Mouse (Mus musculus): ENCODE data around the gene Pten. TPM values are rescaled to one million over a fixed set of nuclear protein-coding genes. Genes with fewer than 3 reads are reported as not detected.

The Pten gene
- total and polyA plus RNA-seq, 3 experiments: 31.4 to 134 (median 105) TPM

DNA sequence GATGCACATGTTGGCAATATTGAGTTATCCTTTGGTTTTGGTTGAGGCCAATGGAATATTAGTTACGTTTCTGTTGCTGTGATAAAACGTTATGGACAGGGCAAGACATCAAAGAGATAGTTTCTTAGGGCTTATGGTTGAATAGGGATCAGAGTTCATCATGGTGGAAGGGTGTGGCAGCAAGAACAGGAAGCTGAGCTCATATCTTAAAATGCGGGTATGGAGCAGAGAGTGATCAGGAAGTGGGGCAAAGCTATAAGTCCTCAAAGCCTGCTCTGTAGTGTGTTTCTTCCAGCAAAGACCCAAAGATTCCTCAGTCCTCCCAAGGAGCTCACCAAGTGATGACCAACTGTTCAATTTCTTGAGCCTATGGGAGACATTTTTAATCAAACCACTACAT is 90.7 kb downstream of the Pten start:
- Histone ChIP-seq H3K9me3 (replicated peaks) (no peaks in the 10 kb centered on the region), H3K4me1 (ENCODE audit: insufficient read depth, low read depth, low read length) (peaks cover 16% of the 10 kb centered on the region), H3K27me3 (ENCODE audit: insufficient read depth, low read length) (peaks cover 7% of the 10 kb centered on the region; the same call in 1 of the 2 replicates), H3K4me3 (ENCODE audit: low read depth, low read length) (no peak overlapping the region), H3K36me3 (replicated peaks) (no peaks in the 10 kb centered on the region)
- no peak for TF ChIP-seq CTCF (IDR thresholded peaks at IDR 0.05; ENCODE audit: low read depth, low read length)
- no peak for TF ChIP-seq TAL1 (conservative IDR thresholded peaks at IDR 0.05; ENCODE audit: low read depth, low read length)
- TF ChIP-seq GATA2 (IDR thresholded peaks at IDR 0.05; ENCODE audit: borderline replicate concordance, low read depth, low read length): no peak
- no peak for TF ChIP-seq POLR2AphosphoS5 (IDR thresholded peaks at IDR 0.05; ENCODE audit: insufficient replicate concordance, low read depth, low read length)
- TF ChIP-seq GATA1 (IDR thresholded peaks at IDR 0.05; ENCODE audit: borderline replicate concordance, low read length): no peak
- DNase-seq (ENCODE audit: low spot score) (no peak), ATAC-seq (ENCODE audit: extremely low read depth, insufficient number of reproducible peaks, low FRiP score, poor library complexity, severe bottlenecking) (no peak)

DNA sequence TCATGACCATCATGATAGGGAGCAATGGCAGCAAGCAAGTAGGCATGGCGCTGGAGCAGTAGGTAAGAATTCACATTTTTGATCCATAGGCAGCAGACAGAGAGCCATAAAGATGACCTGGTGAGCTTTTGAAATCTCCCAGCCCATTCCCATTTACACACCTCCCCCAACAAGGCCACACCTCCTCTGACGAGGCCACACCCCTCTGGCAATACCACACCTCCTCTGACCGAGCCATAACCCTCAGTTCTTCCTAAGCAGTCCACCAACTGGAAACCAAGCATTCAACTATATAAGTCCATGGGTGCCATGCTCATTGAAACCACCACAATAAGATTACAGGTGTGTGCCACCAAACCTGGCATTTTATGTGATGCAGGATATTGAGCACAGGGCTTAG is 95.0 kb downstream of the Pten start:
- Histone ChIP-seq H3K4me3 (ENCODE audit: low read depth, low read length) (no peak overlapping the region), H3K9me3 (replicated peaks) (no peaks in the 10 kb centered on the region), H3K36me3 (replicated peaks) (no peaks in the 10 kb centered on the region), H3K4me1 (ENCODE audit: insufficient read depth, low read depth, low read length) (peaks cover 15% of the 10 kb centered on the region), H3K27me3 (ENCODE audit: insufficient read depth, low read length) (peaks cover 2% of the 10 kb centered on the region; the same call in 1 of the 2 replicates)
- TF ChIP-seq POLR2AphosphoS5 (IDR thresholded peaks at IDR 0.05; ENCODE audit: insufficient replicate concordance, low read depth, low read length) (no peak), TAL1 (conservative IDR thresholded peaks at IDR 0.05; ENCODE audit: low read depth, low read length) (no peak), GATA2 (IDR thresholded peaks at IDR 0.05; ENCODE audit: borderline replicate concordance, low read depth, low read length) (no peak), CTCF (IDR thresholded peaks at IDR 0.05; ENCODE audit: low read depth, low read length) (no peak), GATA1 (IDR thresholded peaks at IDR 0.05; ENCODE audit: borderline replicate concordance, low read length) (no peak)
- DNase-seq (ENCODE audit: low spot score): no peak
- ATAC-seq (ENCODE audit: extremely low read depth, insufficient number of reproducible peaks, low FRiP score, poor library complexity, severe bottlenecking): no peak

DNA sequence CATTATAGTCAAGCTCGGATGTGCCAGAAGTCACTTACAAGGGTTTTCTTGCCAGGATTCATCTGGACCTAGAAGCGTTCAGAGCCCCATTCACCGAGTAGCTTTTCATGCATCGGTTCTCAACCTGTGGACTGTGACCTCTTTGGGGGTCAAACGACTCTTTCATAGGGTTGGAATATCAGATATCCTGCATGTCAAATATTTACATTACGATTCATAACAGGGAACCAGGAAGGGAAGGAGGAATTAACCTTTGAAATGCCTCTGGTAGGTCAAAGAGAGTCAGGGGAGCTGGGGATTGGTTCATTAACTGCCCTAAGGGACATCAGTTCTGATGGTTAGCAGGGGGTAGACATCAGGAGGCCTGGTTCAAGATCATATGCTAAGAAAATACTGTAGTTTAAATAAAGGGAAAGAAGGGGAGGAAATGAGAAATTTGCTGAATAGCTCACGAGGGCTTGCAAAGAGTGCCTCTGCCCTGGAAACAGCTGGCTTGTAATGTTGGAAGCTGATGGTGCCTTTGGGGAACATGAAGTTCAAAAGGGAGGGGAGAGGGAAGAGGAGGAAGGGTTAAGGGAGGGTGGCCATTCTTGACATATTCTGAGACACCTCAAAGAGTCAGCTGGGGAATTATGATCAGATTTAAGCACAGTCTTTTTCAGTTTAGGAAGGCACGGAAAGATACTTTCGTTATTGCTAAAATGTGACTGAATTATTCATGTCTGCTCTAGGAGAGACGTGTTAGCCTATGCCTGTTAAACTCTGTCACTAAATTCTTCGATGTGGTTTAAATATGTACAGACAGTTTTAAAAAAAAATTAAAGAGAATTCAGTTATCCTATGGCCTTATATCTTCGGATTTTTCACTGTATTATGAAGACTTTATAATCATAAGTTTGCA is 104.6 kb downstream of the Pten start:
- no peak for TF ChIP-seq CTCF (IDR thresholded peaks at IDR 0.05; ENCODE audit: low read depth, low read length)
- TF ChIP-seq POLR2AphosphoS5 (IDR thresholded peaks at IDR 0.05; ENCODE audit: insufficient replicate concordance, low read depth, low read length): no peak
- TF ChIP-seq GATA1 (IDR thresholded peaks at IDR 0.05; ENCODE audit: borderline replicate concordance, low read length): no peak
- TF ChIP-seq TAL1 (conservative IDR thresholded peaks at IDR 0.05; ENCODE audit: low read depth, low read length): no peak
- no peak for TF ChIP-seq GATA2 (IDR thresholded peaks at IDR 0.05; ENCODE audit: borderline replicate concordance, low read depth, low read length)

DNA sequence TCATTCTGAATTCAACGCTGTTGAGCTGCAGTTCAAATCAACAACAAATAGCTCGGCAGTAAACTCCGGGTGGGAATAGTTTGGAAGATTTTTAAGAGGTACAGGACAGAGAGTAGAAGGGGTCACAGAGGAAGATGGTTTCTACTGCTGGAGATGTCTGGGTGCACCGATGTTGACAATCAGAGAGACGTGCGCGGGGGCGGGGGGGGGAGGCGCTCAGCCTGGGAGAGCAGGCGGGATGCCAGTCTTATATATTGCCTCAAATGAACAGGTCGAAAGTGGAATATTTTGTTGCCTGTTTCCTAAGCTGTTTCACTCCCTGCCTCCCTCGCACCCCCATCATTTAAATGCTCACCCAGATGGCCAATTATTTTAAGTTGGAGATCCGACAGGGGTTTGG is 109.5 kb downstream of the Pten start:
- H3K4me3 ChIP-seq (ENCODE audit: low read depth, low read length): no peak overlapping the region
- DNase-seq (ENCODE audit: low spot score) (no peak), ATAC-seq (ENCODE audit: extremely low read depth, insufficient number of reproducible peaks, low FRiP score, poor library complexity, severe bottlenecking) (no peak)
- H3K27me3 ChIP-seq (ENCODE audit: insufficient read depth, low read length): peaks cover 26% of the 10 kb centered on the region
- peaks cover 26% of the 10 kb centered on the region for H3K4me1 ChIP-seq (ENCODE audit: insufficient read depth, low read depth, low read length)
- TF ChIP-seq GATA2 (IDR thresholded peaks at IDR 0.05; ENCODE audit: borderline replicate concordance, low read depth, low read length) (no peak), CTCF (IDR thresholded peaks at IDR 0.05; ENCODE audit: low read depth, low read length) (no peak), POLR2AphosphoS5 (IDR thresholded peaks at IDR 0.05; ENCODE audit: insufficient replicate concordance, low read depth, low read length) (no peak), GATA1 (IDR thresholded peaks at IDR 0.05; ENCODE audit: borderline replicate concordance, low read length) (no peak), TAL1 (conservative IDR thresholded peaks at IDR 0.05; ENCODE audit: low read depth, low read length) (no peak)
- H3K36me3 ChIP-seq (replicated peaks): no peaks in the 10 kb centered on the region
- H3K9me3 ChIP-seq (replicated peaks): no peaks in the 10 kb centered on the region

More for the DNA sequence above, 104.6 kb downstream of the Pten start:
- DNase-seq (ENCODE audit: low spot score) (no peak), ATAC-seq (ENCODE audit: extremely low read depth, insufficient number of reproducible peaks, low FRiP score, poor library complexity, severe bottlenecking) (no peak)
- peaks cover 30% of the 10 kb centered on the region for H3K27me3 ChIP-seq (ENCODE audit: insufficient read depth, low read length)
- H3K9me3 ChIP-seq (replicated peaks): no peaks in the 10 kb centered on the region
- H3K4me1 ChIP-seq (ENCODE audit: insufficient read depth, low read depth, low read length): peaks cover 14% of the 10 kb centered on the region
- H3K36me3 ChIP-seq (replicated peaks): no peaks in the 10 kb centered on the region
- no peak overlapping the region for H3K4me3 ChIP-seq (ENCODE audit: low read depth, low read length)

DNA sequence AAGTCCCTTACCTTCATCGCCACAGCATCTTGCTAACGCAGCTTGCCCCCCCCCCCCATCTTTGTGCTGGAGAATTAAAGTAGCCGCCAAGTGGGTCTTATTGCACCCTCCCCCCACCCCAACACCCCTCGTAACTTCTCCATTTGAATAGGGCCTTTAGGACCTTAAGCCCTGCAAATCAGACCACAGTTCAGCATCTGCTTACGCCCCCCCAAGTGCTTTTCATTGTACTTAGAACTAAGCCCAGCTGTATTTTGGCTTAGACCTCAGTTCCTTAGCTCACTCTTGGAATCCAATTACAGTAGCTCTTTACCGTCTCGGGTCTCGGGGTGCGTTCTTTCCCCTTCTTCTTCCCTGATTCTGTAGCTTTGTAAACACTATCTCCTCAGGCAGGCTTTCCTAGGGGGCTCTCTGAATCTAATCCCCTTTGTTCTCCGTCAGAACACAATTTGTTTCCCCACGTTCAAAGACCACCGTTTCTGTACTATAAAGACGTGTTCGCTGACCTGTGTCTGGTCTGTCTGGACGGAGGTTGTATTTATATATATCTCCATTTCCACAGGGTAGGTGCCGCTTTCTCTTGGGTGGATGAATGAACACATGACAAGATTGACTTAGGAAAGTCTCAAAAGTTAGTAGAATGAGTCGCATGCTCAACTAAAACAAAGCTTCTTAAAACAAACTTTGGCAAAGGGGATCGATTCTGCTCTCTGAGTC is 110.0 kb downstream of the Pten start:
- DNase-seq (ENCODE audit: low spot score): no peak
- Histone ChIP-seq H3K4me1 (ENCODE audit: insufficient read depth, low read depth, low read length) (peaks cover 26% of the 10 kb centered on the region), H3K9me3 (replicated peaks) (no peaks in the 10 kb centered on the region), H3K27me3 (ENCODE audit: insufficient read depth, low read length) (peaks cover 26% of the 10 kb centered on the region), H3K36me3 (replicated peaks) (no peaks in the 10 kb centered on the region), H3K4me3 (ENCODE audit: low read depth, low read length) (no peak overlapping the region)
- ATAC-seq (ENCODE audit: extremely low read depth, insufficient number of reproducible peaks, low FRiP score, poor library complexity, severe bottlenecking): no peak
- TF ChIP-seq CTCF (IDR thresholded peaks at IDR 0.05; ENCODE audit: low read depth, low read length): no peak
- no peak for TF ChIP-seq TAL1 (conservative IDR thresholded peaks at IDR 0.05; ENCODE audit: low read depth, low read length)
- TF ChIP-seq GATA1 (IDR thresholded peaks at IDR 0.05; ENCODE audit: borderline replicate concordance, low read length): no peak
- TF ChIP-seq GATA2 (IDR thresholded peaks at IDR 0.05; ENCODE audit: borderline replicate concordance, low read depth, low read length): no peak
- no peak for TF ChIP-seq POLR2AphosphoS5 (IDR thresholded peaks at IDR 0.05; ENCODE audit: insufficient replicate concordance, low read depth, low read length)

DNA sequence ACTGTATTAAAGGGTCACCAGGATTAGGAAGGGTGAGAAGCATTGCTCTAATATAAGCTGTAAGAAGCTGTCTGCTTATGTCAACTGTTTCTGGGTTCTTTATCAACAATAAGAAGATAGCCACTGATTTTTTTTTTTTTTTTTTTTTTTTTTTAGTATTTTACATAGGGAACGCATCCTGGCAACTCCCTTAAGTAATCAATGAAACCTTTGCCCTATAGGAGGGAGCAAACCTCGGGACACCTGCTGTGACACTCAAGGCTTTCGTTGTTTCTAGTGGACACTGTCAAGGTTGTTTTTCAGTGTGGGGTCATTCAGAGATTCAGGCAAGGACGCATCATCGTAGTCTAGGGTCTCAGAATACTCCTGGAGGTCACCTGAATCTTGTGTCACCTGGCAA is 111.3 kb downstream of the Pten start:
- Histone ChIP-seq H3K4me1 (ENCODE audit: insufficient read depth, low read depth, low read length) (peaks cover 28% of the 10 kb centered on the region), H3K36me3 (replicated peaks) (no peaks in the 10 kb centered on the region), H3K9me3 (replicated peaks) (no peaks in the 10 kb centered on the region), H3K4me3 (ENCODE audit: low read depth, low read length) (no peak overlapping the region), H3K27me3 (ENCODE audit: insufficient read depth, low read length) (peaks cover 22% of the 10 kb centered on the region)
- DNase-seq (ENCODE audit: low spot score) (no peak), ATAC-seq (ENCODE audit: extremely low read depth, insufficient number of reproducible peaks, low FRiP score, poor library complexity, severe bottlenecking) (no peak)
- no peak for TF ChIP-seq CTCF (IDR thresholded peaks at IDR 0.05; ENCODE audit: low read depth, low read length)
- TF ChIP-seq GATA2 (IDR thresholded peaks at IDR 0.05; ENCODE audit: borderline replicate concordance, low read depth, low read length): no peak
- TF ChIP-seq POLR2AphosphoS5 (IDR thresholded peaks at IDR 0.05; ENCODE audit: insufficient replicate concordance, low read depth, low read length): no peak
- no peak for TF ChIP-seq GATA1 (IDR thresholded peaks at IDR 0.05; ENCODE audit: borderline replicate concordance, low read length)
- no peak for TF ChIP-seq TAL1 (conservative IDR thresholded peaks at IDR 0.05; ENCODE audit: low read depth, low read length)

Measured in G1E (cell line).